Mouse (Mus musculus) ovary, postnatal 14 days (tissue): ENCODE data around the gene Ggcx.
"Not testable (repeated sequence)": the region's sequence is repeated elsewhere in the genome, so short reads cannot be mapped to it uniquely, and the experiment has no call there.

ENCODE experiments used
- DNase-seq: peaks from one replicate; pipeline ENCODE4 v3.0.0; 2022; ENCODE audit warnings: low spot score

Ggcx gene

GRCm38 (mm10) chr6:72462550-72463257, 48.6 kb downstream of the Ggcx start:
- DNase-seq, result not testable (repeated sequence)

- DNase-seq, result no peak
Observed at GRCm38 (mm10) chr6:72465361-72466157, 51.5 kb downstream of the Ggcx start.

- DNase-seq, result no peak
Observed at GRCm38 (mm10) chr6:72466171-72466570, 52.1 kb downstream of the Ggcx start.

- DNase-seq, result no peak
Observed at GRCm38 (mm10) chr6:72473264-72474041, 59.3 kb downstream of the Ggcx start.

- DNase-seq, result no peak
Observed at GRCm38 (mm10) chr6:72475221-72475985, 61.3 kb downstream of the Ggcx start.

GRCm38 (mm10) chr6:72476836-72477235, 62.7 kb downstream of the Ggcx start:
- no peak for DNase-seq

- DNase-seq, result no peak
Observed at GRCm38 (mm10) chr6:72477621-72478020, 63.5 kb downstream of the Ggcx start.

GRCm38 (mm10) chr6:72478691-72479090, 64.6 kb downstream of the Ggcx start:
- not testable (repeated sequence) for DNase-seq

- no peak for DNase-seq
Observed at GRCm38 (mm10) chr6:72479645-72480421, 65.7 kb downstream of the Ggcx start.

GRCm38 (mm10) chr6:72480422-72480702, 66.3 kb downstream of the Ggcx start:
- DNase-seq, result no peak
